Mouse (Mus musculus) myocyte (in vitro differentiated cells): ENCODE results near the gene Pptc7.

Experiments used
- CEBPB ChIP-seq: IDR thresholded peaks from 2 replicates; pipeline ENCODE4 v1.6.1; 2011; ENCODE audit warnings: mild to moderate bottlenecking, moderate library complexity; ENCODE audit not compliant: poor library complexity, insufficient read depth, severe bottlenecking
- MAX ChIP-seq: IDR thresholded peaks from one replicate; pipeline ENCODE4 v1.6.1; 2011; ENCODE audit warnings: low read depth, mild to moderate bottlenecking, control low read depth
- MYOG ChIP-seq, 3 experiments: IDR thresholded peaks; one replicate each; pipeline ENCODE4 v1.6.1; 2011; ENCODE audit warnings: control low read depth in 2 of 3, low read depth in 2 of 3, mild to moderate bottlenecking in 2 of 3; ENCODE audit not compliant: insufficient read length in 2 of 3, control insufficient read depth in 1 of 3, insufficient read depth in 1 of 3
- POLR2A ChIP-seq: IDR thresholded peaks from one replicate; pipeline ENCODE4 v1.6.1; 2011; ENCODE audit warnings: low read depth, mild to moderate bottlenecking, control low read depth, moderate library complexity; ENCODE audit not compliant: insufficient read length
- POLR2AphosphoS2 ChIP-seq: IDR thresholded peaks from one replicate; pipeline ENCODE4 v1.6.1; 2011; ENCODE audit warnings: low read depth, control low read depth; ENCODE audit not compliant: insufficient read length
- REST ChIP-seq: IDR thresholded peaks from one replicate; pipeline ENCODE4 v1.6.1; 2011; ENCODE audit warnings: mild to moderate bottlenecking, control low read depth, moderate library complexity; ENCODE audit not compliant: insufficient read depth, insufficient read length
- TCF12 ChIP-seq: IDR thresholded peaks from one replicate; pipeline ENCODE4 v1.6.1; 2011; ENCODE audit warnings: mild to moderate bottlenecking, control low read depth; ENCODE audit not compliant: poor library complexity, insufficient read depth, severe bottlenecking
- TCF3 ChIP-seq: IDR thresholded peaks from one replicate; pipeline ENCODE4 v1.6.1; 2011; ENCODE audit warnings: low read depth, control low read depth; ENCODE audit not compliant: insufficient read length
- USF1 ChIP-seq: IDR thresholded peaks from one replicate; pipeline ENCODE4 v1.6.1; 2011; ENCODE audit warnings: low read depth, mild to moderate bottlenecking, control low read depth, moderate library complexity

DNA sequence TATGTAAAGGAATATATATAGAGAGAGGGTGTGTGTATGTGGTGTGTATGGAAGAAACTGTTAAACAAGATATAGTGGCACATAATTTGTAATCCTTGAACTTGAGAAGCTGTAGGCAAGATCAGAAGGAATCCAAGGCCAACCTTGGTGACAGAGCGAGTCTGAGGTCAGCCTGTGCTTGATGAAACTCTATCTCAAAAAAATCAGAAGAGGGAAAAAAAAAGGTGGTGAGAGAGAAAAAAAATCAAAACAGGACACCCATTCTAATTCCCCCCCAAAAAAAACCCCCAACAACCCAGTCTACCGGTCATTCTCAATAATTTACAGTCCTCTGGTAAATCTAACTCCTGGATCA lies 360 bp upstream of the Pptc7 start:
- TF ChIP-seq POLR2A (no peak), USF1 (no peak), CEBPB (no peak), TCF3 (no peak), TCF12 (no peak), MAX (no peak), MYOG (IDR thresholded peaks at IDR 0.05; ENCODE audit: control insufficient read depth in 1 of 3, insufficient read depth in 1 of 3, insufficient read length in 2 of 3, low read depth in 2 of 3) (no peak), REST (no peak), POLR2AphosphoS2 (no peak)
